Mouse (Mus musculus) midbrain, postnatal 0 days (tissue): ENCODE results near the gene Hspa12a. TPM values are rescaled to one million over a fixed set of nuclear protein-coding genes. Genes with fewer than 3 reads are reported as not detected.
A peak's percentile ranks its signal among the peaks of the same experiment; 100 is the strongest.

ENCODE experiments used
- ATAC-seq: fragments of 200-750 bp; cut with Nextera tagmentation; 2 replicates; pipeline ENCODE4 v1.8.0; 2017; ENCODE audit warnings: moderate number of reproducible peaks, mild to moderate bottlenecking, moderate TSS enrichment, moderate library complexity; ENCODE audit not compliant: low FRiP score
- DNase-seq: peaks from one replicate; pipeline ENCODE4 v3.0.0-alpha.2; 2015; ENCODE audit warnings: low spot score
- H3K27ac ChIP-seq: fragments of 300-500 bp; sonication (generic); 2 replicates; pipeline ENCODE4 v1.5.1; 2014; ENCODE audit warnings: low read depth, mild to moderate bottlenecking, low read length, mixed read lengths
- H3K27me3 ChIP-seq: fragments of 300-500 bp; sonication (generic); 2 replicates; pipeline ENCODE4 v1.6.1; 2014; ENCODE audit warnings: low read length, control low read depth, mixed read lengths; ENCODE audit not compliant: insufficient read depth
- H3K36me3 ChIP-seq: fragments of 300-500 bp; sonication (generic); 2 replicates; pipeline ENCODE4 v1.6.1; 2014; ENCODE audit warnings: low read length, control low read depth, mixed read lengths; ENCODE audit not compliant: insufficient read depth
- H3K4me1 ChIP-seq: fragments of 300-500 bp; sonication (generic); 2 replicates; pipeline ENCODE4 v1.6.1; 2014; ENCODE audit warnings: mild to moderate bottlenecking, control low read depth, antibody characterized with exemption, low read length, mixed read lengths; ENCODE audit not compliant: insufficient read depth
- H3K4me2 ChIP-seq: fragments of 300-500 bp; sonication (generic); 2 replicates; pipeline ENCODE4 v1.6.1; 2014; ENCODE audit warnings: low read depth, mild to moderate bottlenecking, low read length, mixed read lengths; ENCODE audit not compliant: poor library complexity, severe bottlenecking
- H3K4me3 ChIP-seq: fragments of 300-500 bp; sonication (generic); 2 replicates; pipeline ENCODE4 v1.5.1; 2014; ENCODE audit warnings: low read depth, mild to moderate bottlenecking, low read length, moderate library complexity
- H3K9ac ChIP-seq: fragments of 300-500 bp; sonication (generic); replicated peaks from 2 replicates; pipeline ENCODE4 v1.6.1; 2014; ENCODE audit warnings: mild to moderate bottlenecking, low read length, moderate library complexity, mixed read lengths; ENCODE audit not compliant: poor library complexity, severe bottlenecking
- H3K9me3 ChIP-seq: fragments of 300-500 bp; sonication (generic); 2 replicates; pipeline ENCODE4 v1.6.1; 2016; ENCODE audit warnings: low read length, control low read depth
- CTCF ChIP-seq: IDR thresholded peaks from 2 replicates; pipeline ENCODE4 v1.5.1; 2016; ENCODE audit warnings: antibody characterized with exemption, mild to moderate bottlenecking
- WGBS: fragments of 180-500 bp; shearing (Covaris S2); extraction: QIAGEN DNeasy Blood & Tissue Kit; methylation state at CpG from one replicate; pipeline ENCODE4 v1.1.7; 2014; 5-methylcytosine and 5-hydroxymethylcytosine counted together
- polyA plus RNA-seq: library from polyadenylated mRNA; unstranded; fragments of >200 nt; fragmentation: Nextera tagmentation; extraction: Ambion mirVana; gene quantifications from 2 replicates; pipeline ENCODE4 v1.2.1, GENCODE M21; 2015
- total RNA-seq: library from RNA; depleted of rRNA; stranded (reverse); fragments of >200 nt; gene quantifications from 2 replicates; pipeline ENCODE4 v1.2.3, GENCODE M21; 2014

The Hspa12a gene
- total and polyA plus RNA-seq, 2 experiments from 2014 or later = 53.8 to 73.7 TPM

DNA sequence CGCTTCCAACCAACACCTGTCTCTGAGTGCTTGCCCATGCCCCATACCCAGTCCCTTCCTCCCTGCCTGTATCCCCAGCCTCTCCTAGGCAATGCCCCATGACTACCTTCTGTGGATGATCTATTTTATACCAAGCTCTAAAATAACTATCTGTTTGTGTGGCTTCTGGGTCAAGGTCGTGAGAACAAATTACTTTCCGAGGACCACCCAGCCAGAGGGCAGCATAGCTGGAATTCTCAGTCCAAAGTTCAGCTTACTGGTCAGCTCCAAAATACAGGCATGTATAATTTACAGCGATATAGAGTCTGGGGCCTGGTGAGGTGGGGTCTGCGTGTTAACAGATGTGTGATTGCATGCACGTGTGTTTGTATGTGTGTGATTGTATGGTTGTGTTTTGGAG, 71.6 kb downstream of the Hspa12a start:
- ATAC-seq = no peak
- Histone ChIP-seq H3K4me2 (no peak overlapping the region), H3K27ac (no peak overlapping the region), H3K36me3 (no peaks in the 10 kb centered on the region), H3K4me1 (no peaks in the 10 kb centered on the region), H3K4me3 (no peak overlapping the region), H3K9ac (no peak overlapping the region), H3K27me3 (no peaks in the 10 kb centered on the region), H3K9me3 (no peaks in the 10 kb centered on the region)
- no peak for DNase-seq
- no peak for TF ChIP-seq CTCF
- 84% methylated on average over 6 of the region's 6 CpGs for WGBS

- no peaks in the 10 kb centered on the region for H3K36me3 ChIP-seq
- no peak for TF ChIP-seq CTCF
Observed at GRCm38 (mm10) chr19:58866651-58867050, 76.8 kb downstream of the Hspa12a start.

DNA sequence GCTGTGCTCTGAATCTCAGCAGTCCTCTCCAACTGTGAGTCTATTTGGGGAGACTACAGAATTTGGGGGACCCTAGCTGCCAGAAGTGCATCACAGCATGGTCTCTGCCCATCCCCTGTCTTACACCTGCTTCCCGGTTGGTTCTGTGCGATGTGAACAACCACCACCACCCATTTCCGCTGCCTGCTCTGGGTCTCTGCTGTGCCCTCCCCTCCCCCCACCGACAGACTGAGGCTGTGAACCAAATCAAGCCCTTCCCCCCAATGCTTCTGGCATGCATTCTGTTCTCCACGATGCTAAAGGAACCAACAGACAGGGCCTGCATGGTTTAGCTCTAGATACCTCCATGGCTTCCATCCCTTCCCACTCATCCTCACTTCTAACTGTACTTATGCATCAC, 78.2 kb downstream of the Hspa12a start:
- no peak for ATAC-seq
- Histone ChIP-seq H3K27me3 (no peaks in the 10 kb centered on the region), H3K4me1 (peaks cover 5% of the 10 kb centered on the region; the same call in 1 of the 2 replicates), H3K4me3 (no peak overlapping the region), H3K4me2 (no peak overlapping the region), H3K27ac (no peak overlapping the region), H3K9me3 (no peaks in the 10 kb centered on the region), H3K9ac (no peak overlapping the region), H3K36me3 (no peaks in the 10 kb centered on the region)
- no peak for TF ChIP-seq CTCF
- WGBS = 57% methylated on average over 5 of the region's 5 CpGs
- no peak for DNase-seq

More at GRCm38 (mm10) chr19:58866651-58867050, 76.8 kb downstream of the Hspa12a start:
- Histone ChIP-seq H3K9ac (no peak overlapping the region), H3K9me3 (no peaks in the 10 kb centered on the region), H3K4me3 (no peak overlapping the region), H3K27ac (no peak overlapping the region), H3K4me2 (no peak overlapping the region), H3K4me1 (no peaks in the 10 kb centered on the region), H3K27me3 (no peaks in the 10 kb centered on the region)
- WGBS = 85% methylated on average over 4 of the region's 4 CpGs
- DNase-seq (no peak), ATAC-seq (no peak)

GRCm38 (mm10) chr19:58864006-58864573, 79.4 kb downstream of the Hspa12a start:
- TF ChIP-seq CTCF = no peak
- Histone ChIP-seq H3K36me3 (no peaks in the 10 kb centered on the region), H3K4me2 (no peak overlapping the region), H3K27me3 (no peaks in the 10 kb centered on the region), H3K27ac (no peak overlapping the region), H3K9ac (no peak overlapping the region), H3K4me1 (peaks cover 11% of the 10 kb centered on the region; the same call in 1 of the 2 replicates), H3K4me3 (no peak overlapping the region), H3K9me3 (no peaks in the 10 kb centered on the region)
- ATAC-seq (no peak), DNase-seq (no peak)
- 88% methylated on average over 1 of the region's 1 CpGs for WGBS

- H3K9ac ChIP-seq = peak overlapping the region; percentile 81
- H3K4me3 ChIP-seq = peak overlapping the region; percentile 64
- WGBS = 15% methylated on average over 12 of the region's 12 CpGs
- H3K9me3 ChIP-seq = no peaks in the 10 kb centered on the region
- no peak for TF ChIP-seq CTCF
- peak overlapping the region; percentile 71 for H3K4me2 ChIP-seq
- H3K4me1 ChIP-seq = peaks cover 11% of the 10 kb centered on the region; the same call in 1 of the 2 replicates
- no peaks in the 10 kb centered on the region for H3K36me3 ChIP-seq
- ATAC-seq = no peak
- no peaks in the 10 kb centered on the region for H3K27me3 ChIP-seq
- H3K27ac ChIP-seq = peak overlapping the region; percentile 80; the same call in 1 of the 2 replicates
- DNase-seq = no peak
Observed at GRCm38 (mm10) chr19:58861174-58861760, 82.2 kb downstream of the Hspa12a start.
